Mouse (Mus musculus): ENCODE measurements around the gene A930033H14Rik. TPM values are rescaled to one million over a fixed set of nuclear protein-coding genes. Genes with fewer than 3 reads are reported as not detected.

Gene A930033H14Rik
- polyA plus RNA-seq (2015; fragmentation: Nextera tagmentation; extraction: Ambion mirVana) = 0.94 and 1.2 TPM in 2 replicates

- Histone ChIP-seq H3K4me1 (peaks cover 16% of the 10 kb centered on the region), H3K9ac (peak within 1 kb of the TSS; percentile 93), H3K27ac (peak within 1 kb of the TSS; percentile 96), H3K4me3 (peak within 1 kb of the TSS; percentile 64), H3K27me3 (no peaks in the 10 kb centered on the region), H3K9me3 (replicated peaks) (no peaks in the 10 kb centered on the region), H3K4me2 (peak within 1 kb of the TSS; percentile 82), H3K36me3 (ENCODE audit: poor library complexity, severe bottlenecking) (peaks cover 10% of the 10 kb centered on the region)
- WGBS = under 1% methylated on average over 59 of the region's 84 CpGs
- peak; percentile 92 for ATAC-seq
Observed at GRCm38 (mm10) chr10:69212542-69213440, at the start of gene A930033H14Rik. TSS of gene A930033H14Rik (minus strand) at chr10:69213098.

- 92% methylated on average over 8 of the region's 8 CpGs for WGBS
- no peaks in the 10 kb centered on the region for H3K27me3 ChIP-seq
- no peaks in the 10 kb centered on the region for H3K9me3 ChIP-seq (replicated peaks)
- no peak overlapping the region for H3K27ac ChIP-seq
- H3K4me2 ChIP-seq = no peak overlapping the region
- no peak overlapping the region for H3K4me3 ChIP-seq
- peaks cover 13% of the 10 kb centered on the region for H3K4me1 ChIP-seq
- ATAC-seq = no peak
- H3K36me3 ChIP-seq (ENCODE audit: poor library complexity, severe bottlenecking) = 0 out of 2 replicates have a peak, but pooled peaks cover 7% of the 10 kb centered on the region
- H3K9ac ChIP-seq = no peak overlapping the region
Observed at GRCm38 (mm10) chr10:69259929-69260328, 47.0 kb upstream of the A930033H14Rik start.

- Histone ChIP-seq H3K4me3 (no peak overlapping the region), H3K9me3 (replicated peaks) (no peaks in the 10 kb centered on the region), H3K4me1 (peaks cover 18% of the 10 kb centered on the region), H3K9ac (no peak overlapping the region), H3K27ac (no peak overlapping the region), H3K36me3 (ENCODE audit: poor library complexity, severe bottlenecking) (0 out of 2 replicates have a peak, but pooled peaks cover 7% of the 10 kb centered on the region), H3K4me2 (no peak overlapping the region), H3K27me3 (no peaks in the 10 kb centered on the region)
- 76% methylated on average over 2 of the region's 2 CpGs for WGBS
- no peak for ATAC-seq
Observed at GRCm38 (mm10) chr10:69259161-69259560, 46.3 kb upstream of the A930033H14Rik start.

- WGBS = 56% methylated on average over 9 of the region's 9 CpGs
- no peak for ATAC-seq
- H3K27ac ChIP-seq = no peak overlapping the region
- no peak overlapping the region for H3K4me3 ChIP-seq
- H3K36me3 ChIP-seq (ENCODE audit: poor library complexity, severe bottlenecking) = 0 out of 2 replicates have a peak, but pooled peaks cover 7% of the 10 kb centered on the region
- H3K9me3 ChIP-seq (replicated peaks) = no peaks in the 10 kb centered on the region
- no peak overlapping the region for H3K9ac ChIP-seq
- H3K4me2 ChIP-seq = no peak overlapping the region
- H3K4me1 ChIP-seq = peaks cover 21% of the 10 kb centered on the region
- no peaks in the 10 kb centered on the region for H3K27me3 ChIP-seq
Observed at GRCm38 (mm10) chr10:69258588-69258987, 45.7 kb upstream of the A930033H14Rik start.

- no peak overlapping the region for H3K9ac ChIP-seq
- WGBS = 84% methylated on average over 6 of the region's 6 CpGs
- no peak overlapping the region for H3K27ac ChIP-seq
- H3K4me3 ChIP-seq = no peak overlapping the region
- H3K4me2 ChIP-seq = no peak overlapping the region
- H3K36me3 ChIP-seq (ENCODE audit: poor library complexity, severe bottlenecking) = 0 out of 2 replicates have a peak, but pooled peaks cover 7% of the 10 kb centered on the region
- ATAC-seq = no peak
- H3K27me3 ChIP-seq = no peaks in the 10 kb centered on the region
- H3K9me3 ChIP-seq (replicated peaks) = no peaks in the 10 kb centered on the region
- peaks cover 21% of the 10 kb centered on the region for H3K4me1 ChIP-seq
Observed at GRCm38 (mm10) chr10:69257592-69258133, 44.8 kb upstream of the A930033H14Rik start.

- Histone ChIP-seq H3K36me3 (ENCODE audit: poor library complexity, severe bottlenecking) (0 out of 2 replicates have a peak, but pooled peaks cover 4% of the 10 kb centered on the region), H3K27me3 (no peaks in the 10 kb centered on the region), H3K9ac (no peak overlapping the region), H3K4me1 (peaks cover 21% of the 10 kb centered on the region), H3K9me3 (replicated peaks) (no peaks in the 10 kb centered on the region), H3K4me2 (no peak overlapping the region), H3K27ac (no peak overlapping the region; the same call in 1 of the 2 replicates), H3K4me3 (no peak overlapping the region)
- WGBS = 58% methylated on average over 5 of the region's 5 CpGs
- no peak for ATAC-seq
Observed at GRCm38 (mm10) chr10:69255594-69255993, 42.7 kb upstream of the A930033H14Rik start.

GRCm38 (mm10) chr10:69254390-69254847 is 41.5 kb upstream of the A930033H14Rik start:
- H3K4me2 ChIP-seq = no peak overlapping the region
- no peaks in the 10 kb centered on the region for H3K9me3 ChIP-seq (replicated peaks)
- peaks cover 21% of the 10 kb centered on the region for H3K4me1 ChIP-seq
- ATAC-seq = 0 out of 2 replicates have a peak, but pooled peaks have one; percentile 33
- 18% methylated on average over 8 of the region's 8 CpGs for WGBS
- no peak overlapping the region for H3K4me3 ChIP-seq
- H3K36me3 ChIP-seq (ENCODE audit: poor library complexity, severe bottlenecking) = peaks cover 4% of the 10 kb centered on the region; the same call in 1 of the 2 replicates
- peak overlapping the region; percentile 21; the same call in 1 of the 2 replicates for H3K27ac ChIP-seq
- H3K9ac ChIP-seq = no peak overlapping the region
- H3K27me3 ChIP-seq = no peaks in the 10 kb centered on the region

- Histone ChIP-seq H3K36me3 (ENCODE audit: poor library complexity, severe bottlenecking) (peaks cover 6% of the 10 kb centered on the region; the same call in 1 of the 2 replicates), H3K9me3 (replicated peaks) (no peaks in the 10 kb centered on the region), H3K27me3 (no peaks in the 10 kb centered on the region), H3K9ac (no peak overlapping the region), H3K4me3 (no peak overlapping the region), H3K27ac (no peak overlapping the region; the same call in 1 of the 2 replicates), H3K4me1 (peaks cover 21% of the 10 kb centered on the region), H3K4me2 (no peak overlapping the region)
- 79% methylated on average over 5 of the region's 5 CpGs for WGBS
- no peak for ATAC-seq
Observed at GRCm38 (mm10) chr10:69253686-69254080, 40.8 kb upstream of the A930033H14Rik start.

- Histone ChIP-seq H3K9me3 (replicated peaks) (no peaks in the 10 kb centered on the region), H3K4me2 (no peak overlapping the region), H3K27me3 (no peaks in the 10 kb centered on the region), H3K27ac (no peak overlapping the region), H3K4me1 (peaks cover 21% of the 10 kb centered on the region), H3K9ac (no peak overlapping the region), H3K4me3 (no peak overlapping the region), H3K36me3 (ENCODE audit: poor library complexity, severe bottlenecking) (peaks cover 6% of the 10 kb centered on the region; the same call in 1 of the 2 replicates)
- no peak for ATAC-seq
- 45% methylated on average over 5 of the region's 5 CpGs for WGBS
Observed at GRCm38 (mm10) chr10:69253075-69253685, 40.3 kb upstream of the A930033H14Rik start.

- H3K9ac ChIP-seq = no peak overlapping the region
- no peak for ATAC-seq
- no peak overlapping the region for H3K4me3 ChIP-seq
- no peaks in the 10 kb centered on the region for H3K9me3 ChIP-seq (replicated peaks)
- H3K36me3 ChIP-seq (ENCODE audit: poor library complexity, severe bottlenecking) = peaks cover 6% of the 10 kb centered on the region; the same call in 1 of the 2 replicates
- WGBS = 91% methylated on average over 17 of the region's 17 CpGs
- no peak overlapping the region for H3K4me2 ChIP-seq
- no peaks in the 10 kb centered on the region for H3K27me3 ChIP-seq
- peaks cover 21% of the 10 kb centered on the region for H3K4me1 ChIP-seq
- H3K27ac ChIP-seq = no peak overlapping the region
Observed at GRCm38 (mm10) chr10:69252112-69253074, 39.5 kb upstream of the A930033H14Rik start.

GRCm38 (mm10) chr10:69251254-69251653 is 38.4 kb upstream of the A930033H14Rik start:
- Histone ChIP-seq H3K4me1 (peaks cover 21% of the 10 kb centered on the region), H3K27me3 (no peaks in the 10 kb centered on the region), H3K4me3 (no peak overlapping the region), H3K4me2 (no peak overlapping the region), H3K9me3 (replicated peaks) (no peaks in the 10 kb centered on the region), H3K27ac (no peak overlapping the region), H3K36me3 (ENCODE audit: poor library complexity, severe bottlenecking) (peaks cover 6% of the 10 kb centered on the region; the same call in 1 of the 2 replicates), H3K9ac (no peak overlapping the region)
- WGBS = 90% methylated on average over 6 of the region's 6 CpGs
- no peak for ATAC-seq
